Mouse (Mus musculus) liver, embryonic 14.5 days (tissue): ENCODE results near the gene 1700061G19Rik. TPM values are rescaled to one million over a fixed set of nuclear protein-coding genes. Genes with fewer than 3 reads are reported as not detected.
"Not testable (repeated sequence)": the region's sequence is repeated elsewhere in the genome, so short reads cannot be mapped to it uniquely, and the experiment has no call there.

Experiments
- ATAC-seq: fragments of 200-750 bp; cut with Nextera tagmentation; 2 replicates; pipeline ENCODE4 v1.8.0; 2017; ENCODE audit warnings: moderate number of reproducible peaks, mild to moderate bottlenecking, moderate library complexity; ENCODE audit not compliant: insufficient read depth
- DNase-seq, 3 experiments: peaks; one replicate each; pipeline ENCODE4 v3.0.0-alpha.2; 2012 to 2013; ENCODE audit warnings: low read depth in 3 of 3, low spot score in 3 of 3
- H3K27ac ChIP-seq: fragments of 300-500 bp; sonication (generic); 2 replicates; pipeline ENCODE4 v1.5.1; 2014; ENCODE audit warnings: moderate library complexity, mild to moderate bottlenecking, control low read depth, inconsistent platforms
- H3K27me3 ChIP-seq: fragments of 300-500 bp; sonication (generic); 2 replicates; pipeline ENCODE4 v1.6.1; 2014; ENCODE audit warnings: mild to moderate bottlenecking, low read length, moderate library complexity; ENCODE audit not compliant: control insufficient read depth, insufficient read depth
- H3K36me3 ChIP-seq: fragments of 300-500 bp; sonication (generic); replicated peaks from 2 replicates; pipeline ENCODE4 v1.6.1; 2014; ENCODE audit warnings: low read depth; ENCODE audit not compliant: control insufficient read depth, insufficient read depth
- H3K4me1 ChIP-seq, 2 experiments: fragments of 200-500 bp in 1 of 2; fragments of 300-500 bp in 1 of 2; sonication (generic) in 1 of 2; replicated peaks; 2 replicates each; pipeline ENCODE4 v1.6.1; 2012 to 2014; ENCODE audit warnings: antibody characterized with exemption in 1 of 2, inconsistent platforms in 1 of 2, low read length in 1 of 2; ENCODE audit not compliant: control insufficient read depth in 2 of 2, insufficient read depth in 2 of 2
- H3K4me2 ChIP-seq: fragments of 300-500 bp; sonication (generic); 2 replicates; pipeline ENCODE4 v1.6.1; 2014; ENCODE audit warnings: low read depth, mild to moderate bottlenecking, control low read depth, moderate library complexity
- H3K4me3 ChIP-seq, 2 experiments: fragments of 200-500 bp in 1 of 2; fragments of 300-500 bp in 1 of 2; sonication (generic) in 1 of 2; 2 replicates each; pipeline ENCODE4 v1.5.1; 2012 to 2014; ENCODE audit warnings: low read depth in 2 of 2, low read length in 2 of 2, mild to moderate bottlenecking in 2 of 2, control low read depth in 1 of 2, inconsistent platforms in 1 of 2, moderate library complexity in 1 of 2; ENCODE audit not compliant: insufficient read depth in 1 of 2
- H3K9ac ChIP-seq: fragments of 300-500 bp; sonication (generic); replicated peaks from 2 replicates; pipeline ENCODE4 v1.6.1; 2014; ENCODE audit warnings: mild to moderate bottlenecking, control low read depth, moderate library complexity
- H3K9me3 ChIP-seq: fragments of 300-500 bp; sonication (generic); 2 replicates; pipeline ENCODE4 v1.6.1; 2016; ENCODE audit warnings: low read length, mixed read lengths; ENCODE audit not compliant: control insufficient read depth
- CTCF ChIP-seq: IDR thresholded peaks from 2 replicates; pipeline ENCODE4 v1.5.1; 2016; ENCODE audit warnings: antibody characterized with exemption, low read depth, control low read depth
- EP300 ChIP-seq: IDR thresholded peaks from 2 replicates; pipeline ENCODE4 v1.6.1; 2016; ENCODE audit warnings: antibody characterized with exemption, low read depth
- WGBS: fragments of 180-500 bp; shearing (Covaris S2); extraction: QIAGEN DNeasy Blood & Tissue Kit; methylation state at CpG from one replicate; pipeline ENCODE4 v1.1.7; 2014; ENCODE audit not compliant: insufficient replicate concordance; 5-methylcytosine and 5-hydroxymethylcytosine counted together
- polyA plus RNA-seq, 2 experiments: library from polyadenylated mRNA; depleted of rRNA in 1 of 2; stranded (reverse) in 1 of 2; unstranded in 1 of 2; fragments of >200 nt; fragmentation: Nextera tagmentation in 1 of 2; extraction: Ambion mirVana in 1 of 2; gene quantifications; 2 replicates each; pipeline versions ENCODE4 v1.2.1 to v1.2.3; 2012 to 2014

The 1700061G19Rik gene
- polyA plus RNA-seq, 2 experiments, result 0.02 to 0.05 TPM

DNA sequence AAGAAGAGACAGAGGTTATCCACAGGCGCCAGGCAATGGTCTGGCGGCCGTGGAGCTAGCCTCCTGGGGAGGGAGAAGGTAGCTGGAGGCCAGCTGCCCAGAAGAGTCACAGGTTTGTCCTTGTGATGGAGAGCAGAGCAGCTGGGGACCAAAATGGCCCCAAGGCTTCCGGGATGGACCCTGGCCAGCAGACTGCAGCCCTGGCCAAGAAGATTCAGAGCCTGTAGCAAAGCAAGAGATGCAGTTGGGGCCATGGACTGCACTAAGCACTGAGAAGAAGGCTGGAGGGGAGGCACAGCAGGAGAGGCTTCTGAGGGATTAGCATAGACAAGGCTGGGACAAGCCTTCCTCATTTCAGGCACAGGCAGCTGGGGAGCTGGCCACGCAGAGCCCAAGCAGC lies 27.4 kb downstream of the 1700061G19Rik start:
- no peak for ATAC-seq
- no peaks in the 10 kb centered on the region for H3K4me1 ChIP-seq
- no peak overlapping the region for H3K4me3 ChIP-seq
- H3K27ac ChIP-seq, result no peak overlapping the region
- H3K27me3 ChIP-seq, result no peaks in the 10 kb centered on the region
- H3K9ac ChIP-seq, result no peak overlapping the region
- DNase-seq, result no peak
- WGBS, result 78% methylated on average over 5 of the region's 5 CpGs
- no peak for TF ChIP-seq EP300
- no peak for TF ChIP-seq CTCF
- H3K36me3 ChIP-seq, result no peaks in the 10 kb centered on the region; the same call in 1 of the 2 replicates
- no peak overlapping the region for H3K4me2 ChIP-seq
- no peaks in the 10 kb centered on the region for H3K9me3 ChIP-seq

DNA sequence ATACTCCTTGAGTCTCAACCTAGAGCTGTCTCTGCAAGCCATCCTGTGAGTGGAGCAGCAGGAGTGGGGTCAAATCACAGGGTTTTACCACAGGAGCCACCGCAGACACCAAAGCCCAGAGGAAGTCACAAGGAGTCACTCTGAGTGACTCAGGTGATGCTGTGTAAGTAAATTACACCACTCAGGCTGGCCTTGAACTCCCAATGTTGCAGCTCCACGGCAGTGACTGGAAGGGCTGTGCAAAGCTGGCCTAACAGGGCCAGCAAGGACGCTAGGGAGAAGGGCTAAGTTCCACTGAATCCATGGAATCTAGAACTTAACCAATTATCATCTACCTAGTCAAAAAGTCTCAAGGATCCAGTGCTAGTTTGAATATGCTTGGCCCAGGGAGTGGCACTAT lies 30.9 kb downstream of the 1700061G19Rik start:
- Histone ChIP-seq H3K4me1 (peaks cover 0 to 4% of the 10 kb centered on the region in 2 experiments; a peak in 1 of 4 replicates), H3K9ac (no peak overlapping the region), H3K4me3 (no peak overlapping the region), H3K27ac (no peak overlapping the region), H3K9me3 (no peaks in the 10 kb centered on the region), H3K36me3 (no peaks in the 10 kb centered on the region; the same call in 1 of the 2 replicates), H3K4me2 (no peak overlapping the region), H3K27me3 (no peaks in the 10 kb centered on the region)
- 74% methylated on average over 3 of the region's 3 CpGs for whole genome bisulfite sequencing
- no peak for DNase-seq
- TF ChIP-seq EP300 (no peak), CTCF (no peak)
- no peak for ATAC-seq

DNA sequence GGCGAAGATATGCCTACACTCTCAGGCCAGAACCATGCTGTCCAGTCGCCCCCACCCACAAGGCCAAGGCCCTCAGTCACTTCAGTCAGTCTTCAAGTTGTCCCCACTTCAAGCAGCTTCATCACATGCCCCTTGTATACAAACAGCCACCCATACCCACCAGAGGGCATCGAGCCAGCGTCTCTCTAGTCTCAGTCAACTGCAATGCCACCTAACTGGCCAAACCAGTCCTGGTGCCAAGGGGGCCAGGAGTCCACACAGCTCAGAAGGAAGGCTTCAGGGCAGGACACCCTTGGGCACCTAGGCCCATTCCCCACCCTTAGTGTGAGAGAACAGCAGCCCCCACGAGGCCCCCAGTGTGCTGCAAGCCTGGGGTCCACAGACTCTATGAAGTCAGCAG lies 31.8 kb downstream of the 1700061G19Rik start:
- no peak overlapping the region for H3K27ac ChIP-seq
- WGBS, result 77% methylated on average over 5 of the region's 5 CpGs
- ATAC-seq, result no peak
- H3K9me3 ChIP-seq, result no peaks in the 10 kb centered on the region
- TF ChIP-seq CTCF, result no peak
- TF ChIP-seq EP300, result no peak
- H3K27me3 ChIP-seq, result no peaks in the 10 kb centered on the region
- H3K4me1 ChIP-seq, result peaks cover 0 to 4% of the 10 kb centered on the region in 2 experiments; a peak in 1 of 4 replicates
- no peaks in the 10 kb centered on the region; the same call in 1 of the 2 replicates for H3K36me3 ChIP-seq
- no peak overlapping the region for H3K4me3 ChIP-seq
- H3K9ac ChIP-seq, result no peak overlapping the region
- no peak for DNase-seq
- no peak overlapping the region for H3K4me2 ChIP-seq

DNA sequence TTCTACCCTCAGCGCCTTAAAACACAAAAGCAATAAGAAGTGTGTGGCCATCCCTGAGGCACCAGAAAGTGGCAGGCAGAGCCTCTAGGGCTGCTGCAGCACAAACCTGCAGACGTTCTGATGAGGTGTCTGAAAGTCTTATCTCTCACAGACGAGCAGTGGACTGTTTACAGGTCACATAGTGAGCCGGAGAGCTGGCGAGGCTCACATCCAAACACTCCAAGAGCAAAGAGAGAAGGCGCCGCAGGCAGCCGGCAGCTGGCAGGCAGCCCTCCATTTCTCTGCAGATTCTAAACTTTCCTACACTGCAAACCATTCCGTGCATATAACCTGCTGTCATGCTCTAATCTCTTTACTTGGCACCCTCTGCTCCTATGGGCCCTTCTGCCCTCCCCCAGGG lies 32.6 kb downstream of the 1700061G19Rik start:
- DNase-seq (no peak), ATAC-seq (no peak)
- no peak overlapping the region for H3K4me3 ChIP-seq
- 47% methylated on average over 9 of the region's 9 CpGs for WGBS
- H3K9me3 ChIP-seq, result no peaks in the 10 kb centered on the region
- TF ChIP-seq EP300 (no peak), CTCF (no peak)
- no peak overlapping the region for H3K27ac ChIP-seq
- H3K36me3 ChIP-seq, result no peaks in the 10 kb centered on the region; the same call in 1 of the 2 replicates
- no peak overlapping the region for H3K9ac ChIP-seq
- H3K4me1 ChIP-seq, result peaks cover 0 to 4% of the 10 kb centered on the region in 2 experiments; a peak in 1 of 4 replicates
- H3K27me3 ChIP-seq, result no peaks in the 10 kb centered on the region
- H3K4me2 ChIP-seq, result no peak overlapping the region

DNA sequence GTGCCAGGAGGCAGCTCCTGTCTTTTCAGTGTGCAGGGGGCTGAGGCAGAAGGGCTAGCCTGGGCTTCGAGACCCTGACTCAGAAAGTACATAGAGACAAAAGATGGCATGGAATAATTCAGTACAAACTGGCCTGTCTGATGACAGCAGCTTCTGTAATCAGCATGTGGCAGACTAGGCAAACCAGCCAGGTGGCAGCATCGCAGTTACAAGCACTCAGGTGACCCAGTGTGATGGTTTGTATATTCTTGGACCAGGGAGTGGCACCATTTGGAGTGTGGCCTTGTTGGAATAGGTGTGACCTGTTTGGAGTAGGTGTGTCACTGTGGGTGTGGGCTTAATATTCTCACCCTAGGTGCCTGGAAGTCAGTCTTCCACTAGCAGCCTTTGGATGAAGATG lies 34.5 kb downstream of the 1700061G19Rik start:
- not testable (repeated sequence) for H3K4me3 ChIP-seq, H3K27ac ChIP-seq, H3K4me2 ChIP-seq, H3K36me3 ChIP-seq, H3K9ac ChIP-seq, H3K9me3 ChIP-seq, DNase-seq, ATAC-seq, H3K27me3 ChIP-seq
- H3K4me1 ChIP-seq, result peaks cover 0 to 11% of the 10 kb centered on the region in 2 experiments; a peak in 2 of 4 replicates
- WGBS, result 70% methylated on average over 2 of the region's 2 CpGs
